Mouse (Mus musculus): ENCODE data around the gene Loxl4.

The Loxl4 gene

GRCm38 (mm10) chr19:42612654-42613053, at the start of gene Loxl4:
TSS of gene Loxl4 (minus strand) at chr19:42612813.
- no peak for DNase-seq (ENCODE audit: low spot score in 2 of 2)

GRCm38 (mm10) chr19:42661430-42662164, 49.0 kb upstream of the Loxl4 start:
- DNase-seq (ENCODE audit: low spot score in 2 of 2) = no peak

GRCm38 (mm10) chr19:42660244-42660565, 47.6 kb upstream of the Loxl4 start:
- no peak for DNase-seq (ENCODE audit: low spot score in 2 of 2)

- peak in 1 of 2 experiments; percentile 32 for DNase-seq (ENCODE audit: low spot score in 2 of 2)
Observed at GRCm38 (mm10) chr19:42659354-42660243, 47.0 kb upstream of the Loxl4 start.

GRCm38 (mm10) chr19:42658435-42659135, 46.0 kb upstream of the Loxl4 start:
- no peak for DNase-seq (ENCODE audit: low spot score in 2 of 2)

- DNase-seq (ENCODE audit: low spot score in 2 of 2) = no peak
Observed at GRCm38 (mm10) chr19:42657769-42658168, 45.2 kb upstream of the Loxl4 start.

GRCm38 (mm10) chr19:42657306-42657705, 44.7 kb upstream of the Loxl4 start:
- DNase-seq (ENCODE audit: low spot score in 2 of 2) = no peak

GRCm38 (mm10) chr19:42655006-42655405, 42.4 kb upstream of the Loxl4 start:
- DNase-seq (ENCODE audit: low spot score in 2 of 2) = peak; percentile 57 to 76

GRCm38 (mm10) chr19:42653091-42653490, 40.5 kb upstream of the Loxl4 start:
- DNase-seq (ENCODE audit: low spot score in 2 of 2) = no peak

GRCm38 (mm10) chr19:42652425-42652824, 39.8 kb upstream of the Loxl4 start:
- no peak for DNase-seq (ENCODE audit: low spot score in 2 of 2)

- no peak for DNase-seq (ENCODE audit: low spot score in 2 of 2)
Observed at GRCm38 (mm10) chr19:42640211-42640610, 27.6 kb upstream of the Loxl4 start.

- no peak for DNase-seq (ENCODE audit: low spot score in 2 of 2)
Observed at GRCm38 (mm10) chr19:42639544-42639943, 26.9 kb upstream of the Loxl4 start.

- peak in 1 of 2 experiments; percentile 19 for DNase-seq (ENCODE audit: low spot score in 2 of 2)
Observed at GRCm38 (mm10) chr19:42638604-42639481, 26.2 kb upstream of the Loxl4 start.

GRCm38 (mm10) chr19:42636631-42637030, 24.0 kb upstream of the Loxl4 start:
- peak in 1 of 2 experiments; percentile 15 for DNase-seq (ENCODE audit: low spot score in 2 of 2)

GRCm38 (mm10) chr19:42633650-42634049, 21.0 kb upstream of the Loxl4 start:
- no peak for DNase-seq (ENCODE audit: low spot score in 2 of 2)

GRCm38 (mm10) chr19:42632301-42632700, 19.7 kb upstream of the Loxl4 start:
- peak in 1 of 2 experiments; percentile 14 for DNase-seq (ENCODE audit: low spot score in 2 of 2)

- DNase-seq (ENCODE audit: low spot score in 2 of 2) = peak in 1 of 2 experiments; percentile 16
Observed at GRCm38 (mm10) chr19:42631541-42631961, 18.9 kb upstream of the Loxl4 start.

GRCm38 (mm10) chr19:42628068-42628467, 15.5 kb upstream of the Loxl4 start:
- DNase-seq (ENCODE audit: low spot score in 2 of 2) = peak in 1 of 2 experiments; percentile 11

- no peak for DNase-seq (ENCODE audit: low spot score in 2 of 2)
Observed at GRCm38 (mm10) chr19:42613647-42614225, 1.1 kb upstream of the Loxl4 start.

GRCm38 (mm10) chr19:42613116-42613515, 503 bp upstream of the Loxl4 start:
- no peak for DNase-seq (ENCODE audit: low spot score in 2 of 2)

- DNase-seq (ENCODE audit: low spot score in 2 of 2) = peak in 1 of 2 experiments; percentile 5
Observed at GRCm38 (mm10) chr19:42611746-42612145, 867 bp downstream of the Loxl4 start.

Measured in cerebellum, postnatal 4 days (tissue).